Mouse (Mus musculus) CH12.LX (cell line): ENCODE results near the gene Lrp4.
A peak's percentile ranks its signal among the peaks of the same experiment; 100 is the strongest.

Experiments used
- CTCF ChIP-seq, 2 experiments: IDR thresholded peaks in 1 of 2; conservative IDR thresholded peaks in 1 of 2; 2 replicates each; pipeline ENCODE4 v1.5.1; 2011 to 2012; ENCODE audit warnings: low read depth in 2 of 2, low read length in 2 of 2, improper control_type of control experiment in 1 of 2, inconsistent platforms in 1 of 2, mild to moderate bottlenecking in 1 of 2, moderate library complexity in 1 of 2
- ETS1 ChIP-seq: conservative IDR thresholded peaks from 2 replicates; pipeline ENCODE4 v1.6.1; 2012; ENCODE audit warnings: low read depth, mild to moderate bottlenecking, inconsistent platforms, low read length, improper control_type of control experiment, moderate library complexity
- POLR2A ChIP-seq: IDR thresholded peaks from 2 replicates; pipeline ENCODE4 v1.6.1; 2011; ENCODE audit warnings: low read depth, mild to moderate bottlenecking, improper control_type of control experiment, low read length

GRCm38 (mm10) chr2:91527147-91527486, 69.8 kb downstream of the Lrp4 start:
- TF ChIP-seq CTCF (conservative IDR thresholded peaks at IDR 0.05 in 1 of 2, IDR thresholded peaks at IDR 0.05 in 1 of 2; ENCODE audit: low read depth in 2 of 2, low read length in 2 of 2) (0 out of 4 replicates have a peak, but pooled peaks of 1 of the 2 experiments have one; percentile 1), POLR2A (no peak), ETS1 (no peak)
